15 mouse cellular contexts compared by ENCODE assay signal in the genomic region with DNA sequence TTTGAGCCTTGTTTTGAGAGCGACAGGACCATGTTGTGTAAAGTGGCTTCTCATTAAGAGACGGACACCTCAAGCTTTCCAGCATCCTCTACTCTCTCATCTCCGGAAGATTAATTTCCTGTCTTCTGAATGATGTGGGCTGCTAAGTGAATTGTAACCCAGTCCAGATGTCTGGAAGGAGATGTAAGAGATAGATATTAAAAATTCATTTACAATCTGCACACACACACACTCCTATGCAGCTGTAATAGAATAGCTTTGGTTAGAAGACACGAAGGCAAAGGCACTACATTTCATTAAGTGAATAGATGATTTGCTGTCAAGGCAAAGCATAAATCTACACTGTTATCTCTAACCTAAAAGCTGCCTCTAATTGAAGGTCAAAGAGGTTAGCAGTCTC.
"Had no signal": no experiment of that assay in that cellular context is flagged by ENCODE, and none has a peak within 500 bp of the region (broad histone marks: within the 10 kb centered on the region; RNA-seq: fewer than 3 reads in every experiment).

No protein-coding gene starts in this region.

- ATAC-seq: midbrain, embryonic 15.5 days had no signal

- H3K4me2 ChIP-seq: liver, embryonic 13.5 days; midbrain, embryonic 12.5 days; midbrain, embryonic 15.5 days had no signal

- DNase-seq: kidney, adult 2 months; kidney, postnatal 25 days; layer of hippocampus, adult 9-11 months; layer of hippocampus, postnatal 36 days; liver, embryonic 13.5 days; lung, adult 2 months; lung, postnatal 14 days; lung, postnatal 4 days; thymus, adult 18-20 months; thymus, postnatal 36 days had no signal

- H3K9me3 ChIP-seq: liver, embryonic 13.5 days; midbrain, embryonic 12.5 days; midbrain, embryonic 15.5 days had no signal

- H3K9ac ChIP-seq: liver, embryonic 13.5 days; midbrain, embryonic 12.5 days; midbrain, embryonic 15.5 days had no signal

- H3K4me3 ChIP-seq: layer of hippocampus, adult 2 months; left cerebral cortex, adult 2 months; liver, embryonic 13.5 days; midbrain, embryonic 12.5 days; midbrain, embryonic 15.5 days had no signal

- H3K36me3 ChIP-seq: liver, embryonic 13.5 days; midbrain, embryonic 12.5 days; midbrain, embryonic 15.5 days had no signal

- H3K27me3 ChIP-seq: liver, embryonic 13.5 days; midbrain, embryonic 12.5 days; midbrain, embryonic 15.5 days had no signal

- H3K27ac ChIP-seq: kidney, postnatal 0 days; layer of hippocampus, adult 2 months; left cerebral cortex, adult 2 months; liver, embryonic 13.5 days; midbrain, embryonic 12.5 days; midbrain, embryonic 15.5 days had no signal

- H3K4me1 ChIP-seq: midbrain, embryonic 12.5 days; midbrain, embryonic 15.5 days had no signal
